Mouse (Mus musculus) limb, embryonic 15.5 days (tissue): ENCODE results near the gene Kmt5a. TPM values are rescaled to one million over a fixed set of nuclear protein-coding genes. Genes with fewer than 3 reads are reported as not detected.
"Not testable (repeated sequence)": the region's sequence is repeated elsewhere in the genome, so short reads cannot be mapped to it uniquely, and the experiment has no call there.

Experiments used
- ATAC-seq: fragments of 200-750 bp; cut with Nextera tagmentation; 2 replicates; pipeline ENCODE4 v1.8.0; 2017; ENCODE audit warnings: low read depth, moderate TSS enrichment; ENCODE audit not compliant: insufficient number of reproducible peaks, low FRiP score, low TSS enrichment
- H3K27ac ChIP-seq: fragments of 300-500 bp; sonication (generic); 2 replicates; pipeline ENCODE4 v1.5.1; 2015; ENCODE audit warnings: moderate library complexity, mild to moderate bottlenecking, inconsistent platforms
- H3K27me3 ChIP-seq: fragments of 300-500 bp; sonication (generic); 2 replicates; pipeline ENCODE4 v1.6.1; 2015; ENCODE audit warnings: inconsistent platforms
- H3K36me3 ChIP-seq: fragments of 300-500 bp; sonication (generic); 2 replicates; pipeline ENCODE4 v1.6.1; 2015; ENCODE audit warnings: inconsistent platforms
- H3K4me1 ChIP-seq: fragments of 300-500 bp; sonication (generic); 2 replicates; pipeline ENCODE4 v1.6.1; 2015; ENCODE audit warnings: inconsistent platforms
- H3K4me2 ChIP-seq: fragments of 300-500 bp; sonication (generic); 2 replicates; pipeline ENCODE4 v1.6.1; 2015; ENCODE audit warnings: mild to moderate bottlenecking, inconsistent platforms
- H3K4me3 ChIP-seq: fragments of 300-500 bp; sonication (generic); 2 replicates; pipeline ENCODE4 v1.5.1; 2015; ENCODE audit warnings: mild to moderate bottlenecking, inconsistent platforms
- H3K9ac ChIP-seq: fragments of 300-500 bp; sonication (generic); 2 replicates; pipeline ENCODE4 v1.6.1; 2015; ENCODE audit warnings: inconsistent platforms
- H3K9me3 ChIP-seq: fragments of 300-500 bp; sonication (generic); 2 replicates; pipeline ENCODE4 v1.6.1; 2016; ENCODE audit warnings: inconsistent platforms
- WGBS: fragments of 180-500 bp; shearing (Covaris S2); methylation state at CpG from one replicate; pipeline ENCODE4 v1.1.7; 2015; 5-methylcytosine and 5-hydroxymethylcytosine counted together
- polyA plus RNA-seq: library from polyadenylated mRNA; unstranded; fragments of >200 nt; fragmentation: Nextera tagmentation; extraction: Ambion mirVana; gene quantifications from 2 replicates; pipeline ENCODE4 v1.2.1, GENCODE M21; 2015

Gene Kmt5a
- polyA plus RNA-seq, 1 experiment from 2014 or later: 56.3 TPM

DNA sequence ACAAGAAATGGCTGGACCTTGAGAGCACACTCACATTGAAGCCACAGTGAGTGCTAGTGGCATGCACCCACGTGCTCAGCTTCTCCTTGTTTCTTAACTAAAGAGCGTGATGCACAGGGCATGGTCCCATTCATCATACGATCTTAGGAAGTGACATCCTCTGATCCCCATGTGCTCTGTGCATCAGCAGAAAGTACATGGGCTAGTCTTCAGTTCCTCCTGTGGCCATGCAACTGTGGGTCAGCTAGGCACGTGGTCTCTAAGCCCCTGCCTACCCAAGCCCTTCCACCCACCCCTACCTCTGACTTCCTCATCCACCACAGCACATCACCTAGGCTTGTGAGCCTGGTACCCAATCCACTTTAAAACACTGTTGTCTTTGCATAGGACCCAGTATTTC lies 52.9 kb downstream of the Kmt5a start:
- Histone ChIP-seq H3K4me2 (no peak overlapping the region), H3K4me3 (no peak overlapping the region), H3K36me3 (peaks cover 74% of the 10 kb centered on the region), H3K27me3 (no peaks in the 10 kb centered on the region), H3K9ac (no peak overlapping the region), H3K27ac (no peak overlapping the region), H3K4me1 (no peaks in the 10 kb centered on the region), H3K9me3 (no peaks in the 10 kb centered on the region)
- no peak for ATAC-seq
- WGBS: 89% methylated on average over 4 of the region's 4 CpGs

DNA sequence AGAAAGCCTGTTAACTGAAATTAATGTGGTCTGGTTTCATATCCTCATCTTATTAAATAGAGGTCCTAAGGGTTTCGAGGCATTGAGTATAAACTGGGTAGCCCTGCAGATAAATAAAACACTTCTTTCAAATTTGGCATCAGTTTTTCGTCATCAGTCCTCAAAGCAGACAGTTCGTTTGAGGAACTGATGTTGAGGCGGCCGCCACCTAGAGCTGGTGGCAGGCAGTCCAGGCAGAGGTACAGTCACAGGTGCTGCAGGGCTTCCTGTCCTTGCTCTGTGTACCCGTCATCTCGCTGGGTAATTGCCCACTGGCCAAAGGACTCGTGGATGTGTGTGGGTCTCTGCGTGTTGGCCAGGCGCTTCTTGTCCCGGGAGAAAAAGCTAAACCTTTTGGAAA lies 53.7 kb downstream of the Kmt5a start:
- Histone ChIP-seq H3K27me3 (no peaks in the 10 kb centered on the region), H3K27ac (no peak overlapping the region), H3K9me3 (no peaks in the 10 kb centered on the region), H3K36me3 (peaks cover 82% of the 10 kb centered on the region), H3K4me2 (no peak overlapping the region), H3K4me1 (no peaks in the 10 kb centered on the region), H3K4me3 (no peak overlapping the region), H3K9ac (no peak overlapping the region)
- no peak for ATAC-seq
- 81% methylated on average over 11 of the region's 11 CpGs for WGBS

DNA sequence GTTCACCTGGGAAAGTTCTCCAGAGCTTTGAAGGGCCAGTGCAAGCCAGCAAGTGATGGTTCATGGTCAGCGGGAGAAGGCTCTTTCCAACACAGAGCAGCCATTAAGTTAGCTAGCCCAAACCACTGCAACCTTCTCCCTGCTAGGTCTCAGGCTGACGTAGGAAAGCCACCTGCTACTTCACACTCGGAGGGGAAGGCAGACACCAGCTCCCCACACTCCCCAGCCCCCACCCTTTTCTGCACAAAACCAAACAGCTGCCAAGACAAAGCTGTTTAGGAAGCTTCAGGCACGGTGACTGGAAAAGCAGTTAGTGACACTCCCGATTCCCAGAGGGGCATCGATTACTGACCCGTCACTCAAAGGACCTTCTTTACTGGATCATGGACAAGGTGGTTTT lies 55.8 kb downstream of the Kmt5a start:
- Histone ChIP-seq H3K9ac (no peak overlapping the region), H3K9me3 (no peaks in the 10 kb centered on the region), H3K27me3 (no peaks in the 10 kb centered on the region), H3K36me3 (peaks cover 86% of the 10 kb centered on the region), H3K4me2 (no peak overlapping the region), H3K4me1 (no peaks in the 10 kb centered on the region), H3K27ac (no peak overlapping the region), H3K4me3 (no peak overlapping the region)
- no peak for ATAC-seq
- 76% methylated on average over 7 of the region's 7 CpGs for WGBS

DNA sequence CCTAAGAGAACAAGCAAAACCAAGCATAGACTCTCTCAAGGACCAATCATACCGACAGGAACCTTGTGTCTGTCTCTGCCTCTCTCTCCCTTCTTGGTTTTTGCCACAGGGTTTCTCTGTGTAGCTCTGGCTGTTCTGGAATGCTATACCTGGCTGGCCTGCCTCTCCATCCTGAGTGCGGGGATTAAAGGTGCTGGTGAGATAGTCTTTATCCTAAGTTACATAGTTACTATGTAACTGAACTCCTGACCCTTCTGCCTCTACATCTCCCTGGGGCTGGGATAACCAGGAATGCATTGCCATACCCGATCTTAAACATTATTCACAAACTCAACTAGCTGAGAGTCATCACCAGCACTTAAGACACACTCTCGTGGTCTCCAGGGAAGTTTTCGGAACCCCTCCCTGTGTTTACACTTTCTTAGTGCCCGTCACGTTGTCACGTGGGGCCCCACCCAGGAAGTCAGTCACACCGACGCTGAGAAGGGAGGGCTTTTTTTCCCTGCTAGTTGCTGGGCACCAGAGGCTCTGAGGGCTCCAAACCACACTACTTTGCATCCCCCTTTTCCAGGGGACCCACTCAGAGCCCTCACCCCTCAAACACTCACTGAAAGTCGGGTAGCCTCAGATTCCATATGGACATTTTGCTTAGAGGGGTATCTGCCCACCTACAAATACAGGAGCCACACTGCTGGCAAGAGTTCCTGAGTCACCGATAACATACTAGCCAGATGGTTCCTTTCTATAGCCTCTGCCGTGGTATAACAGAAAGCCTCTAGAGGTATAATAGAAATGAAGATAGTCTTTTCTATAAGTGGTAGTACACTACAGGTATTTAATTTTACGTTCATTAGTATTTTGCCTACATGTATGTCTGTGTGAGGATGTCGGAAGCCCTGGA lies 57.1 kb downstream of the Kmt5a start:
- no peaks in the 10 kb centered on the region for H3K9me3 ChIP-seq
- no peak overlapping the region for H3K4me2 ChIP-seq
- H3K36me3 ChIP-seq: peaks cover 86% of the 10 kb centered on the region
- 71% methylated on average over 15 of the region's 15 CpGs for WGBS
- no peaks in the 10 kb centered on the region for H3K4me1 ChIP-seq
- no peak for ATAC-seq
- no peaks in the 10 kb centered on the region for H3K27me3 ChIP-seq
- no peak overlapping the region for H3K9ac ChIP-seq
- H3K4me3 ChIP-seq: no peak overlapping the region
- H3K27ac ChIP-seq: no peak overlapping the region

DNA sequence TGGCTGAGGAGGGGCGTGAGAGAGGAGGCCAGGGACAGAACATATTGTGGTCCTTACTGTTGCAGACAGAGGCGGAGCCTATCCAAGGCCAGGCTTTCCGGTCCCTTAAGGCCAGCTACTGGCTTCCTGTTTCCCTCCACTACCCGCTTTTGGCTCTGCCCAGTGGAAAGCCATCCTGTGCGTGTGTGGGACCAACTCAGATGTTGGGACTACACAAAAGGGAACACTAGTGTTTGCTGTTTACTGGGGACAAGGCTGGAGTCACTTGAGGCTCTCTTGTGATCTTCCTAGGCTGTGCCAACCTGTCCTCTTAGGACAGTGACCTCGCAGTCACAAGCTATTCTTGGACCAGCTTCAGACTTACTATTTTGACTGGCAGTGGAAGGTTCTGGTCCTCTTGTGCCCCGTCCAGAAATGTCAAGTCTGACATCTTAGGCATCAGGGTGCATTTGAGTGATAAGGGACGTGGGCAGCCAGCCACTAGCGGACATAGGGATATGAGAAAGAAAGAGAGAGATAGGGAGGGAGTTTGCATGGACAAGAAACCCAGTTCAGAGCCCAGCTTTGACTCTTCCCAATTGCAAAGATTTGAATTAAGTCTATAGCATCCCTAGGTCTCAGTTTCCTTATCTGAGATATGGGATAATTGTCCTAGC lies 58.6 kb downstream of the Kmt5a start:
- 68% methylated on average over 9 of the region's 9 CpGs for WGBS
- peak overlapping the region; percentile 30; the same call in 1 of the 2 replicates for H3K27ac ChIP-seq
- H3K36me3 ChIP-seq: peaks cover 86% of the 10 kb centered on the region
- no peaks in the 10 kb centered on the region for H3K27me3 ChIP-seq
- H3K4me2 ChIP-seq: no peak overlapping the region
- H3K9me3 ChIP-seq: no peaks in the 10 kb centered on the region
- ATAC-seq: no peak
- H3K9ac ChIP-seq: no peak overlapping the region
- H3K4me1 ChIP-seq: no peaks in the 10 kb centered on the region
- no peak overlapping the region for H3K4me3 ChIP-seq

DNA sequence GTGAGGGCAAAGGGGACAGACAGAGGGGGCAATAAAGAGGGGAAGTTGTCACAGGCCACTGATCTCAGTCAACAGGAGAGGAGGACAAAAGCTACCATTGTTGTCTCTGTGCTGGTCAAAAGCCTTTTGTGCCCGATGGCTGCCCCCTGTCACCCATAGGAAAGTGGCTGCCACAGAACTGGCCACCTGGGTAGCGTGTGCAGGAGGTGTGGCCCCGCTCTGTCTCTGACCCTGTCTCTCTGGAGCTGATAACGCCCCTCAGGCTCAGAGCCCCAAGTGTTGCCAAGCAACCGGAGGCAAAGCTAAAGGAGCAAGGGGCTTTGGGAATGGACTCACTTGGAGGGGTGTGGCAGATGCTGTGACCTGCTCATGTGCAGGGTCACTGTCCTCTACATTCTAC lies 59.3 kb downstream of the Kmt5a start:
- Histone ChIP-seq H3K27me3 (no peaks in the 10 kb centered on the region), H3K9me3 (no peaks in the 10 kb centered on the region), H3K9ac (no peak overlapping the region), H3K4me1 (no peaks in the 10 kb centered on the region), H3K4me3 (no peak overlapping the region), H3K27ac (no peak overlapping the region), H3K4me2 (no peak overlapping the region), H3K36me3 (peaks cover 86% of the 10 kb centered on the region)
- WGBS: 68% methylated on average over 5 of the region's 5 CpGs
- ATAC-seq: no peak

DNA sequence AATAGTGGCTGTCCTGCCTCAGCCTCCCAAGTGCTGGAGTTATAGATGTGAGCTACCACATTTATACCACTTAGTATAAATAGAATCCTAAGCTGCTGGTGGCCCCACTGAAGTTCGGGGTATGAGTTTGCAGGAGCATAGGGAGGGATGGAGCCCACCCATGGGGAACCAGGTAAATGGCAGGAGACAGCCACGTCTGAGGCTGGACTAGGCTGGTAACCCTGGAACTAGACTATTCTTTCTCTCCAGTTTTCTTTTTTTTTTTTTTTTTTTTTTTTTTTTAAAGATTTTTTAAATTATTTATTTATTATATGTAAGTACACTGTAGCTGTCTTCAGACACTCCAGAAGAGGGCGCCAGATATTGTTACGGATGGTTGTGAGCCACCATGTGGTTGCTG lies 60.3 kb downstream of the Kmt5a start:
- not testable (repeated sequence) for H3K4me3 ChIP-seq, H3K4me1 ChIP-seq, H3K27ac ChIP-seq, H3K4me2 ChIP-seq, ATAC-seq, H3K9ac ChIP-seq, H3K9me3 ChIP-seq, H3K27me3 ChIP-seq
- 79% methylated on average over 4 of the region's 4 CpGs for WGBS
- H3K36me3 ChIP-seq: peaks cover 80% of the 10 kb centered on the region

DNA sequence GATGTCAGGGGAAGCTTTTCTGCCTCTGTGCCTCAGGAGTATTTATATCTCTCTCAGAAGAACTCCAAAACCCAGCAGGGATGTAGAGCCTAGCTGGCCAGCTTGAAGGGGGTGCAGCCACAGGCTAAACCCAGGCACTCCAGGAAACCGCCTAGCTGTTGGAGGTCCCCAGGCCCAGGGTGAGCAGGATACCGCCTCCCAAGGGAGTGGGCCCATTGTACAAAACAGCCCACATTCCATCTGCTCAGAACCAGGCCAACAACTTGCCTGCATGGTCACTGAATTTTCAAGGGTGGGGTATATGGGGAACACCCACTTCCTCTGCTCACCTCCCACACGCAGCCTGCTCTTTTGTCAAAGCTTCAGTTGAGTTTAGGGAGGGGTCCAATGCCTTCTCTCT lies 60.8 kb downstream of the Kmt5a start:
- H3K36me3 ChIP-seq: peaks cover 80% of the 10 kb centered on the region
- no peak for ATAC-seq

DNA sequence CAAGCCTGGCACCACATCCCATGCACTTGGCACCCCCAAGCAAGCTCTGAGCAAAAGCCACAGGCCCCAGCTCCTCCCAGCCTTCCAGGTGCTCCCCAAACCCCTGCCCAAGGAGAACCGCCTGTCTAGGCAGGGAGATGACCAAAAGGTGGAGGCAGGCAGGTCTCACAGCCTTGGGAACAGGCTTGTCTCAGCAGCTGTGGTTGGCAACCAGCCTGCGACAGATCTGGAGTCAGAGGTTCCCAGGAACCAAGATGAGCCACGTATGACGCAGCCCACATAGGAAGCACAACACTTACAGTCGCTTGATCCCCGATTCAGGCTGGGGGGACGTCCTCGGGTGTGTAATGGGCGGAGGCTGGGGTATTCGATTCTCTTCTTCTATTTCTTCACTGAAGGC lies 61.8 kb downstream of the Kmt5a start:
- H3K36me3 ChIP-seq: peaks cover 77% of the 10 kb centered on the region
- no peaks in the 10 kb centered on the region for H3K4me1 ChIP-seq
- 87% methylated on average over 10 of the region's 10 CpGs for WGBS
- H3K27ac ChIP-seq: no peak overlapping the region
- H3K27me3 ChIP-seq: no peaks in the 10 kb centered on the region
- H3K9ac ChIP-seq: no peak overlapping the region
- H3K9me3 ChIP-seq: no peaks in the 10 kb centered on the region
- no peak overlapping the region for H3K4me2 ChIP-seq
- ATAC-seq: no peak
- H3K4me3 ChIP-seq: no peak overlapping the region

More for the DNA sequence above, 60.8 kb downstream of the Kmt5a start:
- 96% methylated on average over 3 of the region's 3 CpGs for WGBS
- Histone ChIP-seq H3K4me3 (no peak overlapping the region), H3K27ac (no peak overlapping the region), H3K4me2 (no peak overlapping the region), H3K4me1 (no peaks in the 10 kb centered on the region), H3K27me3 (no peaks in the 10 kb centered on the region), H3K9me3 (no peaks in the 10 kb centered on the region), H3K9ac (no peak overlapping the region)

DNA sequence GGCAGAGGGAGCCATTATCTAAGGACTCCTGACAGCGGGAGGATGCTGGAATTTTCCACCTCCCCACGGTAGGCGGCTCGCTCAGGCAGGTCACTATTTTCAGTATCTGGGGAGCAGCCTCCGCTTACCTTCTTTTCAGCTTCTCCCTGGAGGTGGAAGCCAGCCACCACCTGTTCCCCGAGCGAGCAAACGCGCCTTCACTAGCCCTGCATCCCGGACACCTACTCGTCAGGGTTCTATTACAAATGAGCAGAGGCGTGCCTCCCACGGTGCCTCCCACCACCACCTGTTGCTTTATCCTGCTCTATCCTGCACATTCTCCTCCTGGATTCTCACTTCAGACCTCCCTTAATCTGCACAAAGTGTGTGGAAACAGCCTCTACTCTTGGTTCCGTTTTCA lies 64.0 kb downstream of the Kmt5a start:
- WGBS: 65% methylated on average over 14 of the region's 14 CpGs
- no peak overlapping the region for H3K4me2 ChIP-seq
- ATAC-seq: no peak
- no peaks in the 10 kb centered on the region for H3K9me3 ChIP-seq
- no peaks in the 10 kb centered on the region for H3K27me3 ChIP-seq
- peaks cover 3% of the 10 kb centered on the region; the same call in 1 of the 2 replicates for H3K4me1 ChIP-seq
- no peak overlapping the region for H3K4me3 ChIP-seq
- H3K27ac ChIP-seq: no peak overlapping the region
- no peak overlapping the region for H3K9ac ChIP-seq
- H3K36me3 ChIP-seq: peaks cover 67% of the 10 kb centered on the region

DNA sequence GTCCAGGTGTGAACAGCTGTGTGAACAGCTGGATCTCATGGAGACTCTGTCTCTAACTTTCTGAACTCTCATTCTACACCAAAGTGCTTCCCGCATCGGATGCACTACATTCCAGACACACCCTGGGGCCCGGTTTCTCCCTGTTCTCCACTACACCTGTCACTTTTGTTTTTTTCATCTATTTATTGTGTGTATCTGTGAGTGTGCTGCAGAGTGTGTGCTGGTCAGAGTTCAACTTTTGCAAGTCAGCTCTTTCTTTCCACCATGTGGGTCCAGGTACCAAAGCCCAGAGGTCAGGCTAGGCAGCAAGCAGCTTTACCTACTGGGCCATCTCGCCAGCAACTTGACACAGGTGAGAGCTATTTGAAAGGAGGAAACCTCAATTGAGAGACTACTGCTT lies 65.5 kb downstream of the Kmt5a start:
- H3K36me3 ChIP-seq: peaks cover 62% of the 10 kb centered on the region
- ATAC-seq: no peak
- peaks cover 6% of the 10 kb centered on the region; the same call in 1 of the 2 replicates for H3K4me1 ChIP-seq
- no peak overlapping the region for H3K27ac ChIP-seq
- no peaks in the 10 kb centered on the region for H3K27me3 ChIP-seq
- no peaks in the 10 kb centered on the region for H3K9me3 ChIP-seq
- 83% methylated on average over 4 of the region's 4 CpGs for WGBS
- H3K9ac ChIP-seq: no peak overlapping the region
- H3K4me3 ChIP-seq: no peak overlapping the region
- no peak overlapping the region for H3K4me2 ChIP-seq

DNA sequence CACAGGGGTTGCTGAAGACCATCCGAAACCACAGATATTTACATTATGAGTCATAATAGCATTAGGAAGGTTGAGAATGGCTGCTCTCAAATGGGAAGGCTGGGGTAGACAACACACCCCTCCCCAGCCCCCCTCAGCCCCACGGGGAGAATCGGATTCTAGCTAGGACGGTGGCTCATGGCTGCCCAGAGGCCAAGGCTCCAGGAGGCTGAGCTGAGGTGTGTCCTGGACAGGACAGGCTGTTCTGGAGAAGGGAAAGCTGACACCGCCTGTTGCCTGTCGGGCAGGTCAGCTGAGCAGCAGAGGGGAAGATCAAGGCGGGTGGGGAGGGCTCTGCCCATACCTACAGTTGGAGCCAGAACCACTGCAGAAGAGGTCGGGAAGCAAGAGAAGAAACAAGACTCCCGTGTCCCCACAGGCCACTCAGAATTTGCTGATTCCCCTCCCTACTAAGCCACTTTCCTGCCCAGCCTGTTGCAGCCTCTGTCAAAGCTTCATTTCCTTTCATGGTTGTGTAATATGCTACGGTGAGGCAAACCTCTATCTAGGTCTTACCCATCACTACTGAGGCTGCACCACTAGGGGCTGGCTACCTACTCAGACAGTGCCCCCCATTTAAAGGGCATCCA lies 67.1 kb downstream of the Kmt5a start:
- Histone ChIP-seq H3K4me1 (peaks cover 9% of the 10 kb centered on the region; the same call in 1 of the 2 replicates), H3K4me3 (no peak overlapping the region), H3K9me3 (no peaks in the 10 kb centered on the region), H3K27me3 (no peaks in the 10 kb centered on the region), H3K4me2 (no peak overlapping the region), H3K36me3 (peaks cover 60% of the 10 kb centered on the region), H3K27ac (0 out of 2 replicates have a peak overlapping the region, but pooled peaks have one; percentile 4), H3K9ac (no peak overlapping the region)
- no peak for ATAC-seq
- WGBS: 44% methylated on average over 10 of the region's 10 CpGs
